Mouse (Mus musculus): ENCODE results near the gene Tcf7l2.

DNA sequence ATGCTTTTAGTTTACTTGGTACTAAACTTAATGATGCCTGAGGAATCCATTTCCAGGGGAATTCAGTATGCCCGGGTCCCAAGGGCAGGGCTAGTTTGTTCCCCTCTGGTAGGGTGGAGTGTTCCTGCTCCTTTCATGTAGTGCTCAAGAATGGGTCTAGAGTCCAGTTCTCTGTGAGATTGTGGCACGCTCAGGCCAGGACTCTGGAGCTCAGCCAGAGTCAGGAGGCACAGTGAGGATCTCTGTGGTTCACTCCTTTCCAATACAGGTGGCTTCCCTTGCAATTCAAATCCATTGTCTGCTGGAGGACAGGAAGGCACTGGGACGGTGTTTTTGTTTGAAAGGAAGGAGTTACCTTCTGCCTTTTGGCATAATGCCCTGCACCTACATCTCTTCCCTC, 56.2 kb downstream of the Tcf7l2 start:
- TF ChIP-seq CTCF (IDR thresholded peaks at IDR 0.05; ENCODE audit: low read depth) (no peak), EP300 (optimal IDR thresholded peaks at IDR 0.05) (no peak)

Measured in stomach, postnatal 0 days (tissue).